Mouse (Mus musculus) CH12.LX (cell line): ENCODE measurements around the gene Dmd. TPM values are rescaled to one million over a fixed set of nuclear protein-coding genes. Genes with fewer than 3 reads are reported as not detected.

Source experiments
- DNase-seq: peaks from one replicate; pipeline ENCODE4 v3.0.0-alpha.2; 2013; ENCODE audit errors: extremely low read depth
- H3K27ac ChIP-seq: 2 replicates; pipeline ENCODE4 v1.5.1; 2012; ENCODE audit warnings: low read depth, mild to moderate bottlenecking, control low read depth, moderate library complexity; ENCODE audit not compliant: insufficient read depth
- H3K27me3 ChIP-seq: replicated peaks from 2 replicates; pipeline ENCODE3; 2012; ENCODE audit warnings: inconsistent platforms
- H3K36me3 ChIP-seq, 2 experiments: replicated peaks in 1 of 2; 2 replicates each; pipeline versions ENCODE3 to v1.6.1; 2012; ENCODE audit warnings: inconsistent platforms in 1 of 2, low read length in 1 of 2, mild to moderate bottlenecking in 1 of 2, mixed read lengths in 1 of 2, moderate library complexity in 1 of 2; ENCODE audit not compliant: control insufficient read depth in 1 of 2, insufficient read depth in 1 of 2
- H3K4me1 ChIP-seq, 2 experiments: 2 replicates each; pipeline ENCODE4 v1.6.1; 2012; ENCODE audit warnings: inconsistent platforms in 1 of 2, moderate library complexity in 1 of 2; ENCODE audit not compliant: insufficient read depth in 2 of 2, control insufficient read depth in 1 of 2
- H3K4me2 ChIP-seq: 2 replicates; pipeline ENCODE4 v1.6.1; 2012; ENCODE audit warnings: low read depth, mild to moderate bottlenecking, control low read depth; ENCODE audit not compliant: poor library complexity, insufficient read depth, severe bottlenecking
- H3K4me3 ChIP-seq, 3 experiments: fragments of 150-350 bp in 1 of 3; sonication (generic) in 1 of 3; replicated peaks in 1 of 3; 2 replicates each; pipeline versions ENCODE3 to v1.5.1; 2011 to 2012; ENCODE audit warnings: low read depth in 2 of 3, low read length in 2 of 3, mild to moderate bottlenecking in 2 of 3, moderate library complexity in 2 of 3, control low read depth in 1 of 3, improper control_type of control experiment in 1 of 3, inconsistent platforms in 1 of 3, mixed read lengths in 1 of 3; ENCODE audit not compliant: poor library complexity in 1 of 3
- H3K79me2 ChIP-seq: replicated peaks from 2 replicates; pipeline ENCODE4 v1.6.1; 2012; ENCODE audit warnings: mild to moderate bottlenecking, moderate library complexity; ENCODE audit not compliant: control insufficient read depth, poor library complexity, insufficient read depth, severe bottlenecking; ENCODE audit errors: extremely low read depth
- H3K9ac ChIP-seq: 2 replicates; pipeline ENCODE4 v1.6.1; 2012; ENCODE audit warnings: low read depth, mild to moderate bottlenecking, control low read depth, moderate library complexity; ENCODE audit not compliant: insufficient read depth
- H3K9me3 ChIP-seq: replicated peaks from 2 replicates; pipeline ENCODE3; 2012; ENCODE audit warnings: low read length, inconsistent platforms, mixed read lengths
- BHLHE40 ChIP-seq: IDR thresholded peaks from 2 replicates; pipeline ENCODE4 v1.6.1; 2011; ENCODE audit warnings: mild to moderate bottlenecking, low read depth, low read length, improper control_type of control experiment
- CHD1 ChIP-seq: IDR thresholded peaks from 2 replicates; pipeline ENCODE4 v1.6.1; 2012; ENCODE audit warnings: low read depth, low read length, improper control_type of control experiment, inconsistent platforms
- CHD2 ChIP-seq: IDR thresholded peaks from 2 replicates; pipeline ENCODE4 v1.6.1; 2011; ENCODE audit warnings: low read length, improper control_type of control experiment
- CTCF ChIP-seq, 2 experiments: IDR thresholded peaks in 1 of 2; conservative IDR thresholded peaks in 1 of 2; 2 replicates each; pipeline ENCODE4 v1.5.1; 2011 to 2012; ENCODE audit warnings: low read depth in 2 of 2, low read length in 2 of 2, improper control_type of control experiment in 1 of 2, inconsistent platforms in 1 of 2, mild to moderate bottlenecking in 1 of 2, moderate library complexity in 1 of 2
- E2F4 ChIP-seq: IDR thresholded peaks from 2 replicates; pipeline ENCODE4 v1.6.1; 2011; ENCODE audit warnings: low read depth, low read length, improper control_type of control experiment; ENCODE audit not compliant: insufficient replicate concordance
- ELF1 ChIP-seq: IDR thresholded peaks from 2 replicates; pipeline ENCODE4 v1.6.1; 2014; ENCODE audit warnings: low read depth, mild to moderate bottlenecking, inconsistent platforms, low read length, improper control_type of control experiment
- ETS1 ChIP-seq: conservative IDR thresholded peaks from 2 replicates; pipeline ENCODE4 v1.6.1; 2012; ENCODE audit warnings: low read depth, mild to moderate bottlenecking, inconsistent platforms, low read length, improper control_type of control experiment, moderate library complexity
- GABPA ChIP-seq: IDR thresholded peaks from 2 replicates; pipeline ENCODE4 v1.6.1; 2012; ENCODE audit warnings: low read depth, low read length, improper control_type of control experiment, inconsistent platforms; ENCODE audit not compliant: insufficient replicate concordance
- HCFC1 ChIP-seq: IDR thresholded peaks from 2 replicates; pipeline ENCODE4 v1.6.1; 2012; ENCODE audit warnings: low read depth, mild to moderate bottlenecking, inconsistent platforms, low read length, improper control_type of control experiment
- IRF4 ChIP-seq: IDR thresholded peaks from 2 replicates; pipeline ENCODE4 v1.6.1; 2014; ENCODE audit warnings: low read depth, mild to moderate bottlenecking, inconsistent platforms, low read length, improper control_type of control experiment
- JUND ChIP-seq: conservative IDR thresholded peaks from 2 replicates; pipeline ENCODE4 v1.6.1; 2011; ENCODE audit warnings: low read depth, low read length, improper control_type of control experiment
- MAFK ChIP-seq: IDR thresholded peaks from 2 replicates; pipeline ENCODE4 v1.6.1; 2011; ENCODE audit warnings: low read length, improper control_type of control experiment; ENCODE audit not compliant: insufficient replicate concordance
- MAZ ChIP-seq: IDR thresholded peaks from 2 replicates; pipeline ENCODE4 v1.6.1; 2012; ENCODE audit warnings: low read depth, mild to moderate bottlenecking, inconsistent platforms, low read length, improper control_type of control experiment, moderate library complexity
- MEF2A ChIP-seq: IDR thresholded peaks from 2 replicates; pipeline ENCODE4 v1.6.1; 2014; ENCODE audit warnings: low read depth, mild to moderate bottlenecking, inconsistent platforms, low read length, improper control_type of control experiment, borderline replicate concordance
- MXI1 ChIP-seq: IDR thresholded peaks from 2 replicates; pipeline ENCODE4 v1.6.1; 2011; ENCODE audit warnings: mild to moderate bottlenecking, low read depth, low read length, improper control_type of control experiment
- MYC ChIP-seq: IDR thresholded peaks from 2 replicates; pipeline ENCODE4 v1.6.1; 2011; ENCODE audit warnings: low read depth, mild to moderate bottlenecking, improper control_type of control experiment, low read length
- NRF1 ChIP-seq: IDR thresholded peaks from 2 replicates; pipeline ENCODE4 v1.6.1; 2014; ENCODE audit warnings: low read depth, mild to moderate bottlenecking, inconsistent platforms, low read length, improper control_type of control experiment, moderate library complexity
- PAX5 ChIP-seq: IDR thresholded peaks from 2 replicates; pipeline ENCODE4 v1.6.1; 2012; ENCODE audit warnings: low read length, inconsistent platforms, mixed read lengths
- POLR2A ChIP-seq: IDR thresholded peaks from 2 replicates; pipeline ENCODE4 v1.6.1; 2011; ENCODE audit warnings: low read depth, mild to moderate bottlenecking, improper control_type of control experiment, low read length
- POLR2AphosphoS2 ChIP-seq: IDR thresholded peaks from 2 replicates; pipeline ENCODE4 v1.6.1; 2011; ENCODE audit warnings: low read depth, low read length, improper control_type of control experiment
- RAD21 ChIP-seq: IDR thresholded peaks from 2 replicates; pipeline ENCODE4 v1.6.1; 2011; ENCODE audit warnings: low read depth, mild to moderate bottlenecking, low read length, improper control_type of control experiment, moderate library complexity
- RCOR1 ChIP-seq: conservative IDR thresholded peaks from 2 replicates; pipeline ENCODE4 v1.6.1; 2012; ENCODE audit warnings: low read depth, mild to moderate bottlenecking, inconsistent platforms, low read length, improper control_type of control experiment
- SMC3 ChIP-seq: IDR thresholded peaks from 2 replicates; pipeline ENCODE4 v1.6.1; 2011; ENCODE audit warnings: low read depth, low read length, improper control_type of control experiment
- TBP ChIP-seq: conservative IDR thresholded peaks from 2 replicates; pipeline ENCODE4 v1.6.1; 2011; ENCODE audit warnings: low read depth, low read length, improper control_type of control experiment
- TCF12 ChIP-seq: IDR thresholded peaks from 2 replicates; pipeline ENCODE4 v1.6.1; 2014; ENCODE audit warnings: low read depth, mild to moderate bottlenecking, inconsistent platforms, low read length, improper control_type of control experiment
- ZC3H11A ChIP-seq: IDR thresholded peaks from 2 replicates; pipeline ENCODE4 v1.6.1; 2012; ENCODE audit warnings: low read depth, mild to moderate bottlenecking, inconsistent platforms, low read length, improper control_type of control experiment
- ZMIZ1 ChIP-seq: IDR thresholded peaks from 2 replicates; pipeline ENCODE4 v1.6.1; 2012; ENCODE audit warnings: low read depth, mild to moderate bottlenecking, inconsistent platforms, low read length, improper control_type of control experiment
- ZNF384 ChIP-seq: IDR thresholded peaks from 2 replicates; pipeline ENCODE4 v1.6.1; 2012; ENCODE audit warnings: low read depth, low read length, improper control_type of control experiment, inconsistent platforms
- dilution Hi-C: fragments of 300-500 bp; cut with MboI; formaldehyde crosslinking; loops from 2 replicates; pipeline ENCODE4 v1.14.3; 2020; ENCODE audit warnings: low sequenced_read_pairs; ENCODE audit not compliant: extremely low pct_unique_long_range_greater_than_20kb, extremely low pct_ligation_motif_present
- in situ Hi-C: fragments of 300-500 bp; cut with MboI; formaldehyde crosslinking; loops from 3 replicates; pipeline ENCODE4 v1.14.3; 2019; ENCODE audit warnings: low sequenced_read_pairs, low pct_ligation_motif_present, low pct_unique_long_range_greater_than_20kb, mixed read lengths
- polyA plus RNA-seq: library from polyadenylated mRNA; unstranded; fragments of >175 nt; gene quantifications from 2 replicates; pipeline ENCODE4 v1.2.1, GENCODE M21; 2012; ENCODE audit warnings: low read depth; ENCODE audit not compliant: insufficient read length
- total RNA-seq, 2 experiments: library from RNA; depleted of rRNA; stranded (reverse); fragments of 300-350 nt in 1 of 2; fragments of >200 nt in 1 of 2; gene quantifications; 2 replicates each; pipeline ENCODE4 v1.2.3; 2012 to 2014

Gene Dmd
- total and polyA plus RNA-seq, 3 experiments, result 0.81 to 2.7 (median 2.1) TPM

DNA sequence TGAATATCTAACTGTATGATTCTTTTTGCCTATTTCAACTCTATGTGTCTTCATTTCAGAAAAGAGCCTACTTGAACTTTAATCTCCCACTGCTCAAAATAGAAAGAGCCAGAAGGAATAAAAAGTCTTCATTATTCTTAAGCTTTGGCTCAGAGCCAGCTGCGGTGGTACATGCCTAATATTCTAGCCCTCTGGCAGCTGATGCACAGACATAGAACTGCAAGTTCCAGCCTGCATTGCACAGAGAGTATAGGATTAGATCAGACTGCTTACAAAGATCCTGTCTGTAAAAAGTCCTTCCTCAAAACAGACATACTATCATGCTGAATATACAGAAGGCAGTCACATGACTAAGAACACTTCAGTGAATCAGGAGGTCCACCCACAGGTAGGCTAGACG is 168.5 kb downstream of the Dmd start:
- Histone ChIP-seq H3K9ac (no peak overlapping the region), H3K9me3 (peaks cover 2% of the 10 kb centered on the region), H3K79me2 (no peaks in the 10 kb centered on the region), H3K27ac (no peak overlapping the region), H3K27me3 (no peaks in the 10 kb centered on the region), H3K4me3 (no peak overlapping the region), H3K36me3 (no peaks in the 10 kb centered on the region), H3K4me2 (no peak overlapping the region), H3K4me1 (no peaks in the 10 kb centered on the region)
- DNase-seq, result no peak
- dilution Hi-C loops, result no loop called here
- in situ Hi-C loops, result no loop called here
- TF ChIP-seq BHLHE40 (no peak), GABPA (no peak), POLR2A (no peak), SMC3 (no peak), CHD1 (no peak), RAD21 (no peak), RCOR1 (no peak), PAX5 (no peak), ETS1 (no peak), NRF1 (no peak), HCFC1 (no peak), ZMIZ1 (no peak), TCF12 (no peak), MAZ (no peak), MYC (no peak), CHD2 (no peak), IRF4 (no peak), CTCF (conservative IDR thresholded peaks at IDR 0.05 in 1 of 2, IDR thresholded peaks at IDR 0.05 in 1 of 2; ENCODE audit: low read depth in 2 of 2, low read length in 2 of 2) (no peak), ZC3H11A (no peak), POLR2AphosphoS2 (no peak)

DNA sequence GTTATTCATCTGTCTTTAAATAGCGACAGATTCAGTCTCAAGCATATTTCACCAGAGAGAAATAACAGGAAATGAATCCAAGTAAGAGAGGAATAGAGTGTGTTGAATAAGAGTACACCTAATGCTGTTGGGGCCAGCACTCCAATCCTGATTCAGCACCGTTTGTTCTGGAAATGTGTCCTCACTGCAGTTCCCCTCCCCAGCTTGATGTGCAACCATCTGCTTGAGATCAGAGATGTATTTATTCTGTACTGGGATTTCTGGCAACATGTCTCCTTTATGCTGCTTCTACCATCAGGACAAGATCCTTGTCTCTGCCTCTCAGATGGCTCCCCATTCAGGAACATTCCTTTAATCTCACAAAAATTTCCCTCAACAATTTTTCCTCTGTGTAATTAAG is 271.9 kb downstream of the Dmd start:
- DNase-seq, result no peak
- no peaks in the 10 kb centered on the region for H3K4me1 ChIP-seq
- in situ Hi-C loops (no loop called here), dilution Hi-C loops (no loop called here)
- H3K9ac ChIP-seq, result no peak overlapping the region
- H3K9me3 ChIP-seq, result no peaks in the 10 kb centered on the region
- H3K79me2 ChIP-seq, result no peaks in the 10 kb centered on the region
- no peaks in the 10 kb centered on the region for H3K36me3 ChIP-seq
- no peak overlapping the region for H3K27ac ChIP-seq
- H3K27me3 ChIP-seq, result no peaks in the 10 kb centered on the region
- H3K4me3 ChIP-seq, result no peak overlapping the region
- no peak overlapping the region for H3K4me2 ChIP-seq
- TF ChIP-seq POLR2A (no peak), MEF2A (no peak), ELF1 (no peak), ZMIZ1 (no peak), NRF1 (no peak), ZNF384 (no peak), SMC3 (no peak), CTCF (conservative IDR thresholded peaks at IDR 0.05 in 1 of 2, IDR thresholded peaks at IDR 0.05 in 1 of 2; ENCODE audit: low read depth in 2 of 2, low read length in 2 of 2) (no peak), E2F4 (no peak), TCF12 (no peak), TBP (no peak), MAFK (no peak), JUND (no peak), MXI1 (no peak)
